Mouse (Mus musculus): ENCODE data around the gene Coq6. TPM values are rescaled to one million over a fixed set of nuclear protein-coding genes. Genes with fewer than 3 reads are reported as not detected.

The Coq6 gene
- polyA plus RNA-seq, 1 experiment from 2014 or later: 44.5 TPM

DNA sequence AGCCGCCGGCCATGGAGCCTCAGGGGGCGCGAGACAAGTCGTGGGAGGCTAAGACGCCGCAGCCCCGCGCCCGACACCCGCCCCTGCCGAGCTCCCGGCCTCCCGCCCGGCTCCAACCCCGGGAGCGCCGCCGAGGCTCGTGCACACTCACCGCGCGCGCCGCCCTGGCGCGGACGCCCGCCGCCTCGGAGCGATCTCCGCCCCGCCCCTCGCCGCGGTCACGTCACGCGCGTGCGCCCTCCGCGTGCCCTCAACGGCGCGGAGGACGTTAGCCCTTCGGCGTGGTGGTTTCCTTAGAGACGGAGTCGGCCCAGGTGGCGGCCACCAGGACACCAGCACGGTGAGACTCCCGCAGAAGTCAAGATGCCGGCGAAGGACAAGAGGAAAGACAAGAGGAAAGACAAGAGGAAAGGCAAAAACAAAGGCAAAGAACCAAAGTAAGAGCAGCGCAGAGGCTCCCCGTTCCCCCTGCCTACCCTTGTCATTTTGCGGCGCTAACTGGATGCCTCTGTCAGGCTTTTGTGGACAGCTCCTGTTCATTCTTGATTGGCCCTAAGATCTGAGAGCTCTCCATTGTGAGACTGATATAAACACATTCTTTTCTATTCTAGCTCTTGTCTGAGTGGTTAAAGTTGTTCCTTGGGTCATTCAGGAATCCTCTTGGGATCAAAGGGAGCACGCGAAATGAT is 47.5 kb downstream of the Coq6 start, which contains the start of the genes Entpd5 and Bbof1:
Gene Entpd5 (minus strand): TSS at position 211 of the 689 bp plus-strand sequence.
Gene Bbof1 (plus strand): TSS at position 253 of the 689 bp plus-strand sequence.
- POLR2A ChIA-PET: no interaction called here
- no peaks in the 10 kb centered on the region for H3K27me3 ChIP-seq
- CTCF ChIA-PET: interaction anchor here (1.0 kb wide), 1 partner anchor 40 kb away, joined by 3 read pairs; no protein-coding TSS in a partner anchor
- peak; percentile 78 for ATAC-seq
- in situ Hi-C loops (cut with MboI; ENCODE audit: low pct_unique_long_range_greater_than_20kb): loop anchor here (5.0 kb wide), 1 partner anchor 47 kb away; the partner anchor contains the start of genes Coq6 and Fam161b
- TF ChIP-seq CTCF (IDR thresholded peaks at IDR 0.05): no peak
- no peak for DNase-seq (ENCODE audit: low read depth, low spot score)

DNA sequence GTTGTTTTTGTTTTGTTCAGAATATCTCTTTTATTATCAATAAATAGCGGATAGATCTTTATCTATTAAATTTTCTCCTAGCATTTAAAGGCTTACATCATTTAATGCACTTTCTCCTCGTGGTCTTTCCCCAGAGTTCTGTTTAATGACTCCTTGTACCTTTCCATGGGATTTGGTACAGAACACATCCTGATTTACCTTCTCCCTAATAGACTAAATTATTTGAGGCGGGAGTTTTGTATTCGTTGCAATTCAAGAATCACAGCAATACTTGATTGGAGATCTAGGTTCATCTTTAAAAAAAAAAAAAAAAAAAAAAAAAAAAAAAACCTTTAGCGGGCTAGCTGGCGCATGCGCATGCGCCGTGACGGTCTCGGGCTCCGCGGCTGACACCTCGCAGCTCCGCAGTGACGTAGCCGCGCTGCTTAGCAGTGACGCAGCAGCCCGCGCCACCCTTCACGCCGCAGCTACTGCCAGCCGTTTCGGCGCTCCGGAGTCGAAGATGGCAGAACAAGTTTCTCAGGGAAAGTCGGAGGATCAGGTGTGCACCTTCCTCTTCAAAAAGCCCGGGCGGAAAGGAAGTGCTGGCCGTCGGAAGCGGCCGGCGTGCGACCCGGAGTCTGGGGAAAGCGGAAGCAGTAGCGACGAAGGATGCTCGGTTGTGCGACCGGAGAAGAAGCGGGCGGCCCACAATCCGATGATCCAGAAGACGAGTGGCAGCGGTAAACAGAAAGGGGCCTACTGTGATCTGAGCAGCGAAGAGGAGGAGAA is 55.6 kb downstream of the Coq6 start, which contains the start of gene Rnf113a2:
Gene Rnf113a2 (plus strand): TSS at position 363 of the 771 bp plus-strand sequence.
- ChIA-PET POLR2A (interaction anchor here (0.8 kb wide), 1 partner anchor 31 kb away, joined by 3 read pairs; no protein-coding TSS in a partner anchor), CTCF (interaction anchor here (1.3 to 1.4 kb wide), 2 partner anchors 12 to 18 kb away, joined by 3 to 4 read pairs; no protein-coding TSS in a partner anchor)
- no peak for ATAC-seq
- no peaks in the 10 kb centered on the region for H3K27me3 ChIP-seq
- no peak for TF ChIP-seq CTCF (IDR thresholded peaks at IDR 0.05)
- no peak for DNase-seq (ENCODE audit: low read depth, low spot score)
- in situ Hi-C loops (cut with MboI; ENCODE audit: low pct_unique_long_range_greater_than_20kb): no loop called here

DNA sequence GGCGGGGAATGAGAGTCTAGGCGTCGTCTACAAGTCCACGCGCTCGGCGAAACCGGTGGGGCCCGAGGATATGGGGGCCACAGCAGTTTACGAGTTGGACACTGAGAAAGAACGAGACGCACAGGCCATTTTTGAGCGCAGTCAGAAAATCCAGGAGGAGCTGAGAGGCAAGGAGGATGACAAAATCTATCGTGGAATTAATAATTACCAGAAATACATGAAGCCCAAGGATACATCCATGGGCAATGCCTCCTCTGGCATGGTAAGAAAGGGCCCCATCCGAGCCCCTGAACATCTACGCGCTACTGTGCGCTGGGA is 56.1 kb downstream of the Coq6 start:
- no peaks in the 10 kb centered on the region for H3K27me3 ChIP-seq
- DNase-seq (ENCODE audit: low read depth, low spot score) (no peak), ATAC-seq (no peak)
- no peak for TF ChIP-seq CTCF (IDR thresholded peaks at IDR 0.05)
- in situ Hi-C loops (cut with MboI; ENCODE audit: low pct_unique_long_range_greater_than_20kb): no loop called here
- ChIA-PET CTCF (interaction anchor here (1.4 kb wide), 1 partner anchor 19 kb away, joined by 4 read pairs; no protein-coding TSS in a partner anchor), POLR2A (interaction anchor here (0.8 kb wide), 1 partner anchor 30 kb away, joined by 3 read pairs; no protein-coding TSS in a partner anchor)

Other genes starting within 250 kb of the Coq6 start
- gene Dnal1, start 247.3 kb upstream of the Coq6 start, polyA plus RNA-seq (2021): 23.6 TPM
- 1.2 TPM for gene Pnma1, start 213.2 kb upstream of the Coq6 start, polyA plus RNA-seq (2021)
- 16.0 TPM for gene Elmsan1, start 142.8 kb upstream of the Coq6 start, polyA plus RNA-seq (2021)
- gene Ptgr2, start 76.4 kb upstream of the Coq6 start, polyA plus RNA-seq (2021): 39.1 TPM
- gene Zfp410, start 44.8 kb upstream of the Coq6 start, polyA plus RNA-seq (2021): 37.0 TPM
- gene Fam161b, start 176 bp downstream of the Coq6 start, polyA plus RNA-seq (2021): 5.5 TPM
- gene Entpd5, start 47.4 kb downstream of the Coq6 start, polyA plus RNA-seq (2021): 21.1 TPM
- gene Bbof1, start 47.4 kb downstream of the Coq6 start, polyA plus RNA-seq (2021): 2.2 TPM
- 18.1 TPM for gene Rnf113a2, start 55.5 kb downstream of the Coq6 start, polyA plus RNA-seq (2021)
- 25.0 TPM for gene Aldh6a1, start 89.3 kb downstream of the Coq6 start, polyA plus RNA-seq (2021)
- 11.0 TPM for gene Lin52, start 89.8 kb downstream of the Coq6 start, polyA plus RNA-seq (2021)
- not detected for gene Vsx2, start 208.1 kb downstream of the Coq6 start, polyA plus RNA-seq (2021)

Measured in Patski (cell line).